Mouse (Mus musculus): ENCODE measurements around the gene Gm11564. TPM values are rescaled to one million over a fixed set of nuclear protein-coding genes. Genes with fewer than 3 reads are reported as not detected.

Gene Gm11564
- polyA plus RNA-seq (2015; fragmentation: Nextera tagmentation; extraction: Ambion mirVana), result not detected in 2 replicates

GRCm38 (mm10) chr11:99815566-99815965 lies at the start of gene Gm11564:
Gene Gm11564 (minus strand): TSS chr11:99815666.

GRCm38 (mm10) chr11:99864176-99864575 lies 48.7 kb upstream of the Gm11564 start, which contains the start of gene Gm11559:
Gene Gm11559 (plus strand): TSS chr11:99864476.

GRCm38 (mm10) chr11:99857617-99858016 lies 42.2 kb upstream of the Gm11564 start, which contains the start of gene Gm11568:
Gene Gm11568 (plus strand): TSS chr11:99857917.

GRCm38 (mm10) chr11:99851508-99851907 lies 36.0 kb upstream of the Gm11564 start, which contains the start of gene Krtap4-16:
Gene Krtap4-16 (minus strand): TSS chr11:99851608.

GRCm38 (mm10) chr11:99837966-99838365 lies 22.5 kb upstream of the Gm11564 start, which contains the start of gene 2300003K06Rik:
Gene 2300003K06Rik (minus strand): TSS chr11:99838066.

GRCm38 (mm10) chr11:99809792-99810191 lies 5.7 kb downstream of the Gm11564 start, which contains the start of gene Krtap4-13:
Gene Krtap4-13 (minus strand): TSS chr11:99809892.

GRCm38 (mm10) chr11:99804346-99804745 lies 11.1 kb downstream of the Gm11564 start, which contains the start of gene Gm11554:
Gene Gm11554 (minus strand): TSS chr11:99804446.

GRCm38 (mm10) chr11:99798832-99799231 lies 16.6 kb downstream of the Gm11564 start, which contains the start of gene Gm11569:
Gene Gm11569 (minus strand): TSS chr11:99798932.

GRCm38 (mm10) chr11:99793367-99793766 lies 22.1 kb downstream of the Gm11564 start, which contains the start of gene Gm11596:
Gene Gm11596 (minus strand): TSS chr11:99793467.

GRCm38 (mm10) chr11:99784900-99785299 lies 30.6 kb downstream of the Gm11564 start, which contains the start of gene Krtap4-9:
Gene Krtap4-9 (plus strand): TSS chr11:99785200.

GRCm38 (mm10) chr11:99780604-99781003 lies 34.9 kb downstream of the Gm11564 start, which contains the start of gene Krtap4-8:
Gene Krtap4-8 (minus strand): TSS chr11:99780704.

GRCm38 (mm10) chr11:99772813-99773212 lies 42.7 kb downstream of the Gm11564 start, which contains the start of gene Gm11595:
Gene Gm11595 (minus strand): TSS chr11:99772913.

Other genes with a start within 250 kb of the Gm11564 start
- not detected in 2 replicates for gene Krtap3-1, start 249.0 kb downstream of the Gm11564 start, polyA plus RNA-seq (2015; fragmentation: Nextera tagmentation; extraction: Ambion mirVana)
- not detected in 2 replicates for gene Krtap1-5, start 234.7 kb downstream of the Gm11564 start, polyA plus RNA-seq (2015; fragmentation: Nextera tagmentation; extraction: Ambion mirVana)
- not detected in 2 replicates for gene Krtap1-4, start 232.0 kb downstream of the Gm11564 start, polyA plus RNA-seq (2015; fragmentation: Nextera tagmentation; extraction: Ambion mirVana)
- not detected in 2 replicates for gene Krtap1-3, start 224.3 kb downstream of the Gm11564 start, polyA plus RNA-seq (2015; fragmentation: Nextera tagmentation; extraction: Ambion mirVana)
- not detected in 2 replicates for gene Krtap9-3, start 217.6 kb downstream of the Gm11564 start, polyA plus RNA-seq (2015; fragmentation: Nextera tagmentation; extraction: Ambion mirVana)
- not detected in 2 replicates for gene Gm11938, start 212.4 kb downstream of the Gm11564 start, polyA plus RNA-seq (2015; fragmentation: Nextera tagmentation; extraction: Ambion mirVana)
- not detected in 2 replicates for gene Gm11937, start 205.5 kb downstream of the Gm11564 start, polyA plus RNA-seq (2015; fragmentation: Nextera tagmentation; extraction: Ambion mirVana)
- gene Krtap2-4, start 200.8 kb downstream of the Gm11564 start, polyA plus RNA-seq (2015; fragmentation: Nextera tagmentation; extraction: Ambion mirVana), result not detected in 2 replicates
- gene Gm11562, start 195.2 kb downstream of the Gm11564 start, polyA plus RNA-seq (2015; fragmentation: Nextera tagmentation; extraction: Ambion mirVana), result not detected in 2 replicates
- not detected in 2 replicates for gene Krtap4-1, start 187.4 kb downstream of the Gm11564 start, polyA plus RNA-seq (2015; fragmentation: Nextera tagmentation; extraction: Ambion mirVana)
- gene Krtap4-2, start 180.6 kb downstream of the Gm11564 start, polyA plus RNA-seq (2015; fragmentation: Nextera tagmentation; extraction: Ambion mirVana), result not detected in 2 replicates
- gene Krtap4-7, start 171.6 kb downstream of the Gm11564 start, polyA plus RNA-seq (2015; fragmentation: Nextera tagmentation; extraction: Ambion mirVana), result not detected in 2 replicates
- gene Gm11555, start 165.4 kb downstream of the Gm11564 start, polyA plus RNA-seq (2015; fragmentation: Nextera tagmentation; extraction: Ambion mirVana), result not detected in 2 replicates
- gene Gm11563, start 156.7 kb downstream of the Gm11564 start, polyA plus RNA-seq (2015; fragmentation: Nextera tagmentation; extraction: Ambion mirVana), result not detected in 2 replicates
- not detected in 2 replicates for gene Krtap4-6, start 149.7 kb downstream of the Gm11564 start, polyA plus RNA-seq (2015; fragmentation: Nextera tagmentation; extraction: Ambion mirVana)
- not detected in 2 replicates for gene Gm14190, start 124.9 kb downstream of the Gm11564 start, polyA plus RNA-seq (2015; fragmentation: Nextera tagmentation; extraction: Ambion mirVana)
- gene Gm14180, start 81.4 kb downstream of the Gm11564 start, polyA plus RNA-seq (2015; fragmentation: Nextera tagmentation; extraction: Ambion mirVana), result not detected in 2 replicates
- gene Gm11595, start 42.8 kb downstream of the Gm11564 start, polyA plus RNA-seq (2015; fragmentation: Nextera tagmentation; extraction: Ambion mirVana), result not detected in 2 replicates
- gene Krtap4-8, start 35.0 kb downstream of the Gm11564 start, polyA plus RNA-seq (2015; fragmentation: Nextera tagmentation; extraction: Ambion mirVana), result not detected in 2 replicates
- not detected in 2 replicates for gene Krtap4-9, start 30.5 kb downstream of the Gm11564 start, polyA plus RNA-seq (2015; fragmentation: Nextera tagmentation; extraction: Ambion mirVana)
- not detected in 2 replicates for gene Gm11596, start 22.2 kb downstream of the Gm11564 start, polyA plus RNA-seq (2015; fragmentation: Nextera tagmentation; extraction: Ambion mirVana)
- not detected in 2 replicates for gene Gm11569, start 16.7 kb downstream of the Gm11564 start, polyA plus RNA-seq (2015; fragmentation: Nextera tagmentation; extraction: Ambion mirVana)
- not detected in 2 replicates for gene Gm11554, start 11.2 kb downstream of the Gm11564 start, polyA plus RNA-seq (2015; fragmentation: Nextera tagmentation; extraction: Ambion mirVana)
- not detected in 2 replicates for gene Krtap4-13, start 5.8 kb downstream of the Gm11564 start, polyA plus RNA-seq (2015; fragmentation: Nextera tagmentation; extraction: Ambion mirVana)
- gene 2300003K06Rik, start 22.4 kb upstream of the Gm11564 start, polyA plus RNA-seq (2015; fragmentation: Nextera tagmentation; extraction: Ambion mirVana), result not detected in 2 replicates
- gene Krtap4-16, start 35.9 kb upstream of the Gm11564 start, polyA plus RNA-seq (2015; fragmentation: Nextera tagmentation; extraction: Ambion mirVana), result not detected in 2 replicates
- gene Gm11568, start 42.3 kb upstream of the Gm11564 start, polyA plus RNA-seq (2015; fragmentation: Nextera tagmentation; extraction: Ambion mirVana), result not detected in 2 replicates
- not detected in 2 replicates for gene Gm11559, start 48.8 kb upstream of the Gm11564 start, polyA plus RNA-seq (2015; fragmentation: Nextera tagmentation; extraction: Ambion mirVana)
- gene Krtap9-1, start 57.7 kb upstream of the Gm11564 start, polyA plus RNA-seq (2015; fragmentation: Nextera tagmentation; extraction: Ambion mirVana), result not detected in 2 replicates
- gene Gm11567, start 63.5 kb upstream of the Gm11564 start, polyA plus RNA-seq (2015; fragmentation: Nextera tagmentation; extraction: Ambion mirVana), result not detected in 2 replicates
- gene Krtap31-1, start 92.3 kb upstream of the Gm11564 start, polyA plus RNA-seq (2015; fragmentation: Nextera tagmentation; extraction: Ambion mirVana), result not detected in 2 replicates
- gene Gm11565, start 99.1 kb upstream of the Gm11564 start, polyA plus RNA-seq (2015; fragmentation: Nextera tagmentation; extraction: Ambion mirVana), result not detected in 2 replicates
- gene Krtap31-2, start 120.6 kb upstream of the Gm11564 start, polyA plus RNA-seq (2015; fragmentation: Nextera tagmentation; extraction: Ambion mirVana), result not detected in 2 replicates
- gene Krtap9-5, start 132.8 kb upstream of the Gm11564 start, polyA plus RNA-seq (2015; fragmentation: Nextera tagmentation; extraction: Ambion mirVana), result not detected in 2 replicates
- not detected in 2 replicates for gene Krtap29-1, start 163.4 kb upstream of the Gm11564 start, polyA plus RNA-seq (2015; fragmentation: Nextera tagmentation; extraction: Ambion mirVana)
- 0.15 TPM in 2 replicates for gene Krtap16-1, start 170.9 kb upstream of the Gm11564 start, polyA plus RNA-seq (2015; fragmentation: Nextera tagmentation; extraction: Ambion mirVana)
- 3.1 and 3.3 TPM in 2 replicates for gene Krtap17-1, start 178.3 kb upstream of the Gm11564 start, polyA plus RNA-seq (2015; fragmentation: Nextera tagmentation; extraction: Ambion mirVana)
- not detected in 2 replicates for gene Krt33a, start 200.5 kb upstream of the Gm11564 start, polyA plus RNA-seq (2015; fragmentation: Nextera tagmentation; extraction: Ambion mirVana)
- 0.14 and 0.22 TPM in 2 replicates for gene Krt33b, start 214.2 kb upstream of the Gm11564 start, polyA plus RNA-seq (2015; fragmentation: Nextera tagmentation; extraction: Ambion mirVana)
- gene Krt34, start 225.9 kb upstream of the Gm11564 start, polyA plus RNA-seq (2015; fragmentation: Nextera tagmentation; extraction: Ambion mirVana), result 0.09 TPM in 1 of 2 replicates, not detected in the other
- not detected in 2 replicates for gene Krt31, start 234.9 kb upstream of the Gm11564 start, polyA plus RNA-seq (2015; fragmentation: Nextera tagmentation; extraction: Ambion mirVana)